Mouse (Mus musculus) pancreas, adult 10 weeks (tissue): Measurements from ENCODE around the gene Amigo3. TPM values are rescaled to one million over a fixed set of nuclear protein-coding genes. Genes with fewer than 3 reads are reported as not detected.

Experiments
- polyA plus RNA-seq: library from polyadenylated mRNA; stranded (reverse); fragments of 350-450 nt; fragmentation: Illumina TruSeq; extraction: RNeasy Lipid Tissue Mini Kit (QIAGEN cat#74804); gene quantifications from one replicate; pipeline ENCODE4 v1.2.3, GENCODE M21; 2015; ENCODE audit warnings: low read depth, low replicate concordance; ENCODE audit not compliant: insufficient read depth

The Amigo3 gene
- polyA plus RNA-seq: 1.6 TPM

DNA sequence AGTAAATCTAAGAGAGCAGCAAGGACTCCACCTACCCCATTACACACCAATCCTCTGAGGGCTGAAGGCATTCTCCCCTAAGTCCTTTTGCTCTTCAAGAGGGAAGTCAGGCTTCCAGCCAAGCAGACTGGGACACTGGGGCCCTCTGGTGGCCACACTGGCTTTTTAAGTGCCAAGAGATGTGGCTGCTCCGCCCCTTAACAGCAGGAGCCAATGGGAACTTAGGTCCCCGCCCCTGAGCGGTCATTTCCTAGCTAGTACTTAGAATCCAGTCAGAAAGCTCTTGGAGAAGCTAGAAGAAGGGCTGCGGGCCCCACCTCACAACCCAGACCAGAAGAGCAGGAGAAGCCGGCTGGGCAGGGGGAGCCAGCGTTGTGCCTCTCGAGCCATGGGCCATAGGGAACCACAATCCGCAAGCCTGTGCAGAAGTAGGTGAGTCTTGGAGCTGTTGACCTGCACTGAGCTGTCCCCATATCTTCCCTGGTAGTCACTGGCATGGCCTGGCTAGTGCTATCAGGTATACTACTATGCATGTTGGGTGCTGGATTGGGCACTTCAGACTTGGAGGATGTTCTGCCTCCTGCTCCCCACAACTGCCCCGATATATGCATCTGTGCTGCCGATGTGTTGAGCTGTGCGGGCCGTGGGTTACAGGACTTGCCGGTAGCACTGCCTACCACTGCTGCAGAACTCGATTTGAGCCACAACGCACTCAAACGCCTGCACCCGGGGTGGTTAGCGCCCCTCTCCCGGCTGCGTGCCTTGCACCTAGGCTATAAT lies at the start of gene Amigo3:
TSS of gene Amigo3 (plus strand) at position 275 of the 780 bp plus-strand sequence.

DNA sequence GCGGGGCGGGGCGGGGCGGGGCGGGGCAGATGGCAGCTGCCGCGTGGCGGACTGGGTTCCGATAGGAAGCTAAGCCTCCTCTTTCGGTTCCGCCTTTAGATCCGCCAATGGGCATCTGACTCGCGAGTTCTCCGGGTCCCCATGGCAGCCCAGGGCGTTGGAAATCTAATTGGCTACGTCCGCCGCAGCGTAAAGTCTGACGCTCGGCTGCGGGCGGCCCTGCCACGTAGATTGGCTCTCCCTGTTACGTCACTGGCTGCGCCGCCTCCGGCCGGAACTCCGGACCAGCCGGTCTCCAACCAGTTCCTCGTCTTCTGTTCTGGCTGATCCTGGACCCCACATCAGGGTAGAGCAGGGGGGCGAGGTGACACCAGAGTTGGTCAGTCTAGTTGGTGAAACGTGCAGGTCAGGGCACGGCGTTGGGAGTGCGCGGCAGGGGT lies 3.9 kb upstream of the Amigo3 start, which contains the start of gene Gmppb:
TSS of gene Gmppb (plus strand) at position 227 of the 440 bp plus-strand sequence.

DNA sequence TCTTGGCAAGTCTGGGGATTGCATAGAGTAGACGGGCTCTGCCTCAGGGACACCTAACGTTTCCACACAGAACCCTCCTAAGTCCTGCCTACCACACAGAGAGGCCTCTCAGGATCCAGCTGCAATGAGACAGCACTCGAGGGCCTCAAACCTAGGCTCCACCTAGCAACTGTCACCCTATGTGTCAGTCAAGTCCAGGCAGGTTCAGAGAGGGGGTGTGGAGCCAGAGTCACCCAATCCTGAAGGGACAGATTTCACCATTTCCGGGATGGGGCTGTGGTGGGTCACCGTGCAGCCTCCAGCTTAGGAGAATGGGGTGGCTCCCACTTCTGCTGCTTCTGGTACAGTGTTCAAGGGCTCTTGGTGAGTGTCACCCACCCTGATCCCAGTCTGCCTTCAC lies 27.2 kb downstream of the Amigo3 start, which contains the start of gene Mst1:
TSS of gene Mst1 (plus strand) at position 269 of the 400 bp plus-strand sequence.

DNA sequence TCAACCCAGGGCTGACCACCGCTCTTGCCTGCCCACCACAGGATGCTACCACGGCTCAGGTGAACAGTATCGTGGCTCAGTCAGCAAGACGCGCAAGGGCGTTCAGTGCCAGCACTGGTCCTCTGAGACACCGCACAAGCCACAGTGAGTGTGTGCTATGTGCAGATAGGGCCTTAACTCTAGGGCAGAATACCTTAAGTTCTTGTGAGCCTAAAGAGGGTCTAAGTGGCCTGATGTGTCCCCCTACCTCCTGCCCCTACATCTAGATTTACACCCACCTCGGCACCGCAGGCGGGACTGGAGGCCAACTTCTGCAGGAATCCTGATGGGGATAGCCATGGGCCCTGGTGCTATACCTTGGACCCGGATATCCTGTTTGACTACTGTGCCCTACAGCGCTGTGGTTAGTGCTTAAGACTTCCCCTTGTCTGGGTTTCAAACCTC lies 30.1 kb downstream of the Amigo3 start, which contains the start of gene Rnf123:
TSS of gene Rnf123 (minus strand) at position 359 of the 444 bp plus-strand sequence.

DNA sequence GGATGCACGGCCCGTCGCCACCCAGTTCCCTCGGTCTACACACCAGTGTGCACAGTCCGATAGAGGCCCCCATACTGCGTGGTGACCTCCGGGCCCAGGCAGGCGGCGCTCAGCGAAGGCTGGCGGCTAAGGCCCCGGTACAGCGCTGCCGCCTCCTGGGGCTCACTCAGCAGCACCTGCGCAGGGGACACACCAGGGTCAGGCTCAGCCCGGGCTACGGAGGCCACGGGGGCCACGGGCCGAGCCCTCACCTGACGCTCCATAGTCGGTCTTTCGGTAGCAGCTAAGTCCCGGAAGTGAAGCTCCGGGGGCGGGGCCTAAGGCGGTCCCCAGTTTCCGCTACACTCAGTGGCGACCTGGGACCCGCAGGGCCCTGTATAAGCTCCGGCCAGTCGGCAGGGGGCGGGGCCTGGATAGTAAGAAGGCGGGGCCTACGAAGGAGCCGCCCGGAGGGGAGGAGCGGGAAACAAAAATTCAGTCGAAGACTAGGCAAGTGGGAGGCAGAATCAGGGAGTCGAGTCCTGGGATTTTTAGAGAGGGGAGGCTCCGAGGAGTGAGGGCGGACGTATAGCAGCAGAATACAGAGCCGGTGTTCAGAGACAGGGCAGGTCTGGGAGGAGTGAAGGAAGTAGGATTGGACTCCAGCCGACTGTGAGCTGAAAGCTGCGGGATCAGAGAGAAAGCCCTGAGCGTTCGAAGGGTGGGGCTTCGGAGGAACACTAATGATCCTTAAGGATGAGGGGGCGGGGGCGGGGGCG lies 41.4 kb downstream of the Amigo3 start, which contains the start of gene Apeh:
TSS of gene Apeh (minus strand) at position 423 of the 758 bp plus-strand sequence.

Other genes starting within 250 kb of the Amigo3 start
- gene Rbm6, start 179.9 kb upstream of the Amigo3 start, polyA plus RNA-seq: 27.2 TPM
- 9.7 TPM for gene Mon1a, start 165.0 kb upstream of the Amigo3 start, polyA plus RNA-seq
- gene Mst1r, start 146.3 kb upstream of the Amigo3 start, polyA plus RNA-seq: 3.4 TPM
- gene Actl11, start 124.7 kb upstream of the Amigo3 start, polyA plus RNA-seq: not detected
- not detected for gene Camkv, start 117.5 kb upstream of the Amigo3 start, polyA plus RNA-seq
- not detected for gene Traip, start 103.0 kb upstream of the Amigo3 start, polyA plus RNA-seq
- 17.0 TPM for gene Uba7, start 77.7 kb upstream of the Amigo3 start, polyA plus RNA-seq
- gene Gm20661, start 70.1 kb upstream of the Amigo3 start, polyA plus RNA-seq: not detected
- 3.5 TPM for gene Inka1, start 67.3 kb upstream of the Amigo3 start, polyA plus RNA-seq
- gene Cdhr4, start 60.7 kb upstream of the Amigo3 start, polyA plus RNA-seq: not detected
- not detected for gene Gm20662, start 56.8 kb upstream of the Amigo3 start, polyA plus RNA-seq
- 29.1 TPM for gene Ip6k1, start 50.7 kb upstream of the Amigo3 start, polyA plus RNA-seq
- 11.7 TPM for gene Gmppb, start 3.9 kb upstream of the Amigo3 start, polyA plus RNA-seq
- gene Mst1, start 27.3 kb downstream of the Amigo3 start, polyA plus RNA-seq: not detected
- gene Rnf123, start 30.2 kb downstream of the Amigo3 start, polyA plus RNA-seq: 23.7 TPM
- 40.1 TPM for gene Apeh, start 41.4 kb downstream of the Amigo3 start, polyA plus RNA-seq
- 0.48 TPM for gene Bsn, start 137.2 kb downstream of the Amigo3 start, polyA plus RNA-seq
- gene Dag1, start 210.8 kb downstream of the Amigo3 start, polyA plus RNA-seq: 15.5 TPM
- gene Nicn1, start 237.3 kb downstream of the Amigo3 start, polyA plus RNA-seq: 4.3 TPM
- 5.3 TPM for gene Amt, start 243.7 kb downstream of the Amigo3 start, polyA plus RNA-seq